Mouse (Mus musculus) testis, adult 2 months (tissue): ENCODE results near the gene Pepd. TPM values are rescaled to one million over a fixed set of nuclear protein-coding genes. Genes with fewer than 3 reads are reported as not detected.
A peak's percentile ranks its signal among the peaks of the same experiment; 100 is the strongest.

Source experiments
- H3K27ac ChIP-seq: fragments of 200-500 bp; 2 replicates; pipeline ENCODE4 v1.5.1; 2012; ENCODE audit warnings: low read depth, low read length; ENCODE audit not compliant: control insufficient read depth, insufficient read depth
- H3K27me3 ChIP-seq: fragments of 200-500 bp; 2 replicates; pipeline ENCODE4 v1.6.1; 2012; ENCODE audit warnings: mild to moderate bottlenecking, low read length, moderate library complexity; ENCODE audit not compliant: control insufficient read depth, insufficient read depth
- H3K36me3 ChIP-seq: fragments of 200-500 bp; 2 replicates; pipeline ENCODE4 v1.6.1; 2012; ENCODE audit warnings: mild to moderate bottlenecking, low read length; ENCODE audit not compliant: control insufficient read depth, insufficient read depth
- H3K4me1 ChIP-seq: fragments of 200-500 bp; 2 replicates; pipeline ENCODE4 v1.6.1; 2012; ENCODE audit warnings: low read length; ENCODE audit not compliant: control insufficient read depth, insufficient read depth
- H3K4me3 ChIP-seq: fragments of 200-500 bp; 2 replicates; pipeline ENCODE4 v1.5.1; 2012; ENCODE audit warnings: low read depth, mild to moderate bottlenecking, low read length, moderate library complexity, mixed read lengths; ENCODE audit not compliant: control insufficient read depth
- CTCF ChIP-seq: fragments of 200-500 bp; IDR thresholded peaks from 2 replicates; pipeline ENCODE4 v1.5.1; 2012; ENCODE audit warnings: low read depth, mild to moderate bottlenecking, inconsistent platforms, low read length, moderate library complexity; ENCODE audit not compliant: control insufficient read depth, insufficient read depth, insufficient replicate concordance
- POLR2A ChIP-seq: fragments of 200-500 bp; IDR thresholded peaks from 2 replicates; pipeline ENCODE4 v1.6.1; 2012; ENCODE audit warnings: low read depth, mild to moderate bottlenecking, inconsistent platforms, low read length, moderate library complexity; ENCODE audit not compliant: control insufficient read depth
- polyA plus RNA-seq: library from polyadenylated mRNA; depleted of rRNA; stranded (reverse); fragments of >200 nt; gene quantifications from 2 replicates; pipeline ENCODE4 v1.2.3, GENCODE M21; 2012

Gene Pepd
- polyA plus RNA-seq, 1 experiment = 15.4 TPM

DNA sequence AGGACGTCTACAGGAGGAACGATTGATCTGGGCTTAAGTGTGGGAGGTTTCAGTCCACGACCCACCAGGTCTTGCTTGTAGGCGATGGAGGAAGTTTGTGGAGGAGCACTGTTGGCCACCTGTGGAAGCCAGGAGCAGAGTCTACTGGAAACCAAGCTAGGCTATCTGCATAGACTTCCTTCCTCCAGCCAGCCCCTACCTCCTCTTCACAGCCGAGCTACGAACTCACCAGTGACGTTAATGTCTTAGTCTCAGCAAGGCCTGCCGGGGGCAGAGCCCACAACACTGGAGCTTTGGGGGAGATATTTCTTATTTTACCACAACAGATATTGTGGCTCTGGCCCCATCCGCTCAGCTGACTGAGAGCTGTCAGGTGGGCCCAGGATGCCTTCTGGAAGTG is 73.0 kb downstream of the Pepd start:
- H3K36me3 ChIP-seq = no peaks in the 10 kb centered on the region
- no peak overlapping the region for H3K27ac ChIP-seq
- TF ChIP-seq POLR2A (no peak), CTCF (no peak)
- H3K27me3 ChIP-seq = no peaks in the 10 kb centered on the region
- H3K4me3 ChIP-seq = no peak overlapping the region
- H3K4me1 ChIP-seq = no peaks in the 10 kb centered on the region

DNA sequence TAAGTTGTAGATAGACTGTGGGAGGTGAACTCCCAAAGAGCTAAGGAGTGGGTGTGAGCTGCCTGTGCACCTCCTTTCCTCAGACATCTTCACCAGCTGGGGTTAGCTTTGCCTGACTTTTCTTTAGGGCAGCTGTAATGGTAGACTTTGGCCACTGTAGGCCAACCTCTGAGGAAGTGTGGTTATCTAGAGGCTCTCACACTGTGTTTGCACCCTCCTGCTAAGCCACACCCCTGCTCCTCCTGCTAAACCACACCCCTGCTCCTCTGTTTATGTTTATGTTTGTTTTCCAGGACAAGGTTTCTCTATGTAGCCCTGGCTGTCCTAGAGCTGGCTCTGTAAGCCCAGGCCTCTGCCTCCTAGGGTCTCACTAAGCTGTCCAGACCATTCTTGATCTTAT is 73.5 kb downstream of the Pepd start:
- Histone ChIP-seq H3K27ac (no peak overlapping the region), H3K36me3 (no peaks in the 10 kb centered on the region), H3K27me3 (no peaks in the 10 kb centered on the region), H3K4me1 (no peaks in the 10 kb centered on the region), H3K4me3 (no peak overlapping the region)
- TF ChIP-seq CTCF = no peak
- no peak for TF ChIP-seq POLR2A

- no peaks in the 10 kb centered on the region for H3K27me3 ChIP-seq
- no peaks in the 10 kb centered on the region for H3K4me1 ChIP-seq
- no peaks in the 10 kb centered on the region for H3K36me3 ChIP-seq
- no peak overlapping the region for H3K27ac ChIP-seq
- H3K4me3 ChIP-seq = no peak overlapping the region
- TF ChIP-seq POLR2A = no peak
- no peak for TF ChIP-seq CTCF
These were observed 74.5 kb downstream of the Pepd start for GRCm38 (mm10) chr7:34986575-34987150.

GRCm38 (mm10) chr7:34987258-34987657 is 75.1 kb downstream of the Pepd start:
- Histone ChIP-seq H3K27me3 (no peaks in the 10 kb centered on the region), H3K4me1 (no peaks in the 10 kb centered on the region), H3K27ac (no peak overlapping the region), H3K36me3 (no peaks in the 10 kb centered on the region), H3K4me3 (no peak overlapping the region)
- no peak for TF ChIP-seq POLR2A
- no peak for TF ChIP-seq CTCF

GRCm38 (mm10) chr7:34988488-34988887 is 76.3 kb downstream of the Pepd start:
- Histone ChIP-seq H3K27ac (no peak overlapping the region), H3K4me1 (no peaks in the 10 kb centered on the region), H3K36me3 (no peaks in the 10 kb centered on the region), H3K4me3 (no peak overlapping the region), H3K27me3 (no peaks in the 10 kb centered on the region)
- TF ChIP-seq CTCF = no peak
- TF ChIP-seq POLR2A = no peak

GRCm38 (mm10) chr7:34991731-34992246 is 79.6 kb downstream of the Pepd start:
- no peak for TF ChIP-seq POLR2A
- TF ChIP-seq CTCF = no peak
- no peaks in the 10 kb centered on the region for H3K4me1 ChIP-seq
- no peaks in the 10 kb centered on the region for H3K36me3 ChIP-seq
- H3K27ac ChIP-seq = no peak overlapping the region
- no peaks in the 10 kb centered on the region for H3K27me3 ChIP-seq
- H3K4me3 ChIP-seq = peak overlapping the region; percentile 0

- Histone ChIP-seq H3K27me3 (no peaks in the 10 kb centered on the region), H3K36me3 (no peaks in the 10 kb centered on the region), H3K4me3 (peak overlapping the region; percentile 2; the same call in 1 of the 2 replicates), H3K27ac (no peak overlapping the region), H3K4me1 (no peaks in the 10 kb centered on the region)
- TF ChIP-seq CTCF (no peak), POLR2A (no peak)
These were observed 80.6 kb downstream of the Pepd start for GRCm38 (mm10) chr7:34992766-34993165.

DNA sequence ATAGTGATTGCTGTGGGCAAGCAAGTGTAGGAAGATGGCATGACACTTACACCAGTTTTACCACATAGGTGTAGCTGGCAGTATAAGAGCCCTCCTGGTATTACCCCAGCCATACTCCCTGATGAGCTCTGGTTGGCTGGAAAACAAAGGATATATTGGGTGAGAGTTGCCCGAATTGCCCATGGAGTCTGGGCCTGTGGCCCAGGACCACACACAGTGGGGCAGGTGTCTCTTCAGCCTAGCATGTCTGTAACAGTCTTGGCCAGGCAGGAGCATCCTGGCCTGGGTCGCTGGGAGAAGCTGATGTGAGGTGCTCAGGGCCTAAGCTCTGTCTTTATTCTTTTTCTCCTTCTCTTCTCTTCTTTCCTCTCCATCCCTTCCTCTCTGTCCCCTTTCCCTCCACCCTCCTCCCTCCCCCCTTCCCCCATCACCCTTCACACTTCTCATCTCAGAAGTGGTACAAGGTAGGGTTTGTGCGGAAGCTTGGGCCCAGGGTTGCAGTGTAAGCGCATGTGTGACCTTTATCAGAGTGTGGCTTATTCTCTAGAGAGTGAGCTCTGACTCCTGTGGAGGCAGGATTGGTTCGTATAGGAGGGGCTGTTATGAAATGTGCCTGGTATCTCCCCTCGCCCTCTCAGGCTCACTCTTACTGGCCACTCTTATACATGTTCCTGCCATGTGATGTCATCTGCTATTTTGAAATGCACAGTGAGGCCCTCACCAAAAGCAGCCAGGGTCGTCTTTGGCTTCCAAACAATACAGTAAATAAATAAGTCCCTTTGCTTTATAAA is 83.9 kb downstream of the Pepd start:
- TF ChIP-seq CTCF (no peak), POLR2A (no peak)
- Histone ChIP-seq H3K4me3 (no peak overlapping the region), H3K36me3 (no peaks in the 10 kb centered on the region), H3K4me1 (no peaks in the 10 kb centered on the region), H3K27ac (no peak overlapping the region), H3K27me3 (no peaks in the 10 kb centered on the region)
